Mouse (Mus musculus) duodenum, adult 2 months (tissue): ENCODE results near the gene Cldn5. TPM values are rescaled to one million over a fixed set of nuclear protein-coding genes. Genes with fewer than 3 reads are reported as not detected.

Experiments used
- polyA plus RNA-seq: library from polyadenylated mRNA; depleted of rRNA; stranded (reverse); fragments of >200 nt; gene quantifications from 2 replicates; pipeline ENCODE4 v1.2.3, GENCODE M21; 2012; ENCODE audit warnings: low replicate concordance; rRNA removed

Gene Cldn5
- 9.6 and 21.2 TPM in 2 replicates for polyA plus RNA-seq

GRCm38 (mm10) chr16:18776556-18777100 is at the start of gene Cldn5:
Gene Cldn5 (plus strand): TSS chr16:18776847.

GRCm38 (mm10) chr16:18811468-18812384 is 35.1 kb downstream of the Cldn5 start, which contains the start of the genes Ufd1 and Cdc45:
Gene Ufd1 (plus strand): TSS chr16:18811779.
Gene Cdc45 (minus strand): TSS chr16:18811987.

Other genes starting within 250 kb of the Cldn5 start
- gene Tbx1, start 186.2 kb upstream of the Cldn5 start, polyA plus RNA-seq: 6.8 and 14.9 TPM in 2 replicates
- gene Gp1bb, start 154.4 kb upstream of the Cldn5 start, polyA plus RNA-seq: 32.7 and 480 TPM in 2 replicates
- 33.7 and 105 TPM in 2 replicates for gene Gm49601, start 150.4 kb upstream of the Cldn5 start, polyA plus RNA-seq
- 83.1 and 241 TPM in 2 replicates for gene Sept5, start 146.9 kb upstream of the Cldn5 start, polyA plus RNA-seq
- gene Ufd1, start 34.9 kb downstream of the Cldn5 start, polyA plus RNA-seq: 9.3 and 14.3 TPM in 2 replicates
- gene Cdc45, start 35.1 kb downstream of the Cldn5 start, polyA plus RNA-seq: 6.5 and 8.8 TPM in 2 replicates
- 36.7 and 77.8 TPM in 2 replicates for gene 2510002D24Rik, start 59.7 kb downstream of the Cldn5 start, polyA plus RNA-seq
- 0.61 TPM in 1 of 2 replicates, not detected in the other for gene Gm28539, start 59.7 kb downstream of the Cldn5 start, polyA plus RNA-seq
- 6.0 and 6.1 TPM in 2 replicates for gene Mrpl40, start 100.0 kb downstream of the Cldn5 start, polyA plus RNA-seq
- 36.8 and 51.6 TPM in 2 replicates for gene Hira, start 100.2 kb downstream of the Cldn5 start, polyA plus RNA-seq